Comparison of ENCODE assay signal across 23 mouse cellular contexts in the genomic region with DNA sequence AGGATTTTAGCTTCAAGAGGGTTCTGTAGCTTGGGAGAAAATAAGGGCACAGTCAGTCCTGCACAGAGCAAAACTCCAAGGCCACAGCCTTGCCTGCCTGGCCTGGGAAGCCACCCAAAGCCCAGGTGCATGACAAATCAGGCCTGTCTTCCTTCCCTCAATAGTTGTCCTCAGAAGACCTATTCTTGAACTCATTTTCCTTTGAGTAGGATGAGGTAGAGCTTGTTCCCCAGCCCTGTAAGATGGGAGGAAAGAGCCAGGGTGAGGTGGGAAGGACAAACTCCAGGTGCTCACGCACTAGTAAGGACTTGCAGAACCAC. TPM values are rescaled to one million over a fixed set of nuclear protein-coding genes. Genes with fewer than 3 reads are reported as not detected.
DNase-seq lines count a peak whose midpoint lies in the region; ATAC-seq and TF ChIP-seq lines count a peak whose summit lies in the region.
"Had no signal": no experiment of that assay in that cellular context is flagged by ENCODE, and none has a peak within 500 bp of the region (broad histone marks: within the 10 kb centered on the region; RNA-seq: fewer than 3 reads in every experiment).

No protein-coding gene starts in this region.

- 76% methylated on average over 1 of the region's 1 CpGs for WGBS in kidney, adult 2 months
- WGBS in kidney, embryonic 15.5 days: 81% methylated on average over 1 of the region's 1 CpGs

- H3K4me2 ChIP-seq in kidney, embryonic 15.5 days: no peak overlapping the region
- H3K4me2 ChIP-seq: heart, embryonic 13.5 days; limb, embryonic 12.5 days; liver, embryonic 13.5 days had no signal

- no peaks in the 10 kb centered on the region for H3K36me3 ChIP-seq in kidney, adult 2 months (ENCODE audit: control insufficient read depth, insufficient read depth, low read length)
- no peaks in the 10 kb centered on the region for H3K36me3 ChIP-seq in kidney, embryonic 15.5 days
- H3K36me3 ChIP-seq: heart, embryonic 13.5 days; limb, embryonic 12.5 days; liver, embryonic 13.5 days had no signal

- DNase-seq in heart, adult 11 months: peak; percentile 92
- DNase-seq in heart, postnatal 25 days (ENCODE audit: low spot score): no peak
- no peak for DNase-seq in kidney, adult 2 months
- peak; percentile 75 for DNase-seq in gonadal fat pad, adult 2 months (ENCODE audit: low read depth)
- peak; percentile 43 for DNase-seq in testis, postnatal 10 days (ENCODE audit: low spot score)
- DNase-seq: cerebellum, adult 2 months; liver, embryonic 13.5 days; lung, adult 2 months; midbrain, embryonic 14.5 days; thymus, postnatal 25 days had no signal

- no peaks in the 10 kb centered on the region for H3K9me3 ChIP-seq in kidney, embryonic 15.5 days (replicated peaks)
- H3K9me3 ChIP-seq: heart, embryonic 13.5 days; limb, embryonic 12.5 days; liver, embryonic 13.5 days had no signal

- H3K4me3 ChIP-seq in kidney, adult 2 months (ENCODE audit: insufficient read depth, low read depth, low read length): no peak overlapping the region
- no peak overlapping the region for H3K4me3 ChIP-seq in kidney, embryonic 15.5 days (replicated peaks)
- H3K4me3 ChIP-seq: erythroblast, embryonic 14.5 days; heart, embryonic 13.5 days; layer of hippocampus, adult 2 months; left cerebral cortex, adult 2 months; limb, embryonic 12.5 days; liver, embryonic 13.5 days had no signal

- intact Hi-C loops in heart, postnatal 25 days (cut with DNase I): no loop called here

- H3K27ac ChIP-seq in kidney, adult 2 months (ENCODE audit: insufficient read depth, low read depth, low read length): peak overlapping the region; percentile 74
- no peak overlapping the region for H3K27ac ChIP-seq in kidney, embryonic 15.5 days
- H3K27ac ChIP-seq: heart, embryonic 13.5 days; layer of hippocampus, adult 2 months; left cerebral cortex, adult 2 months; limb, embryonic 12.5 days; liver, embryonic 13.5 days; macrophage had no signal

- no peak for ATAC-seq in kidney, embryonic 15.5 days (replicated peaks; ENCODE audit: low FRiP score)
- ATAC-seq in megakaryocyte progenitor cell, adult 5-6 weeks (replicated peaks; ENCODE audit: poor library complexity): no peak
- ATAC-seq: forebrain, embryonic 16.5 days; intestine, embryonic 16.5 days had no signal

- H3K9ac ChIP-seq in kidney, embryonic 15.5 days: no peak overlapping the region
- H3K9ac ChIP-seq: heart, embryonic 13.5 days; limb, embryonic 12.5 days; liver, embryonic 13.5 days had no signal

- peaks cover 25% of the 10 kb centered on the region; the same call in 1 of the 2 replicates for H3K4me1 ChIP-seq in kidney, adult 2 months (ENCODE audit: control insufficient read depth, insufficient read depth, low read length)
- no peaks in the 10 kb centered on the region for H3K4me1 ChIP-seq in kidney, embryonic 15.5 days
- H3K4me1 ChIP-seq: limb, embryonic 12.5 days; liver, embryonic 13.5 days had no signal

- no peaks in the 10 kb centered on the region for H3K27me3 ChIP-seq in kidney, adult 2 months (replicated peaks; ENCODE audit: control insufficient read depth, insufficient read depth, low read length)
- H3K27me3 ChIP-seq in kidney, embryonic 15.5 days: no peaks in the 10 kb centered on the region
- H3K27me3 ChIP-seq: heart, embryonic 13.5 days had no signal

- no peak for TF ChIP-seq POLR2A in kidney, adult 2 months (IDR thresholded peaks at IDR 0.05; ENCODE audit: low read depth, low read length)

- no peak for TF ChIP-seq CTCF in kidney, adult 2 months (conservative IDR thresholded peaks at IDR 0.05; ENCODE audit: insufficient read depth, insufficient read length, low read depth, low read length)

RNA-seq across cellular contexts. Expression of gene Lpin1, which starts 20.1 kb away (rescaled TPM):
- 100 to 1,000 TPM; 161 to 169 TPM for total RNA-seq in heart, postnatal 25 days (2021)
- 33.5 and 34.2 TPM in 2 replicates for polyA plus RNA-seq in kidney, adult 2 months (2012; rRNA removed)
- polyA plus RNA-seq in kidney, embryonic 15.5 days (2015; fragmentation: Nextera tagmentation; extraction: Ambion mirVana): 5.5 and 6.8 TPM in 2 replicates
- polyA plus RNA-seq in gonadal fat pad, adult 2 months (2012; rRNA removed): 66.4 and 75.6 TPM in 2 replicates
- 3.8 and 5.3 TPM in 2 replicates for total RNA-seq in megakaryocyte progenitor cell, adult 5-6 weeks (2015)
- total RNA-seq in megakaryocyte progenitor cell, adult 5-6 weeks (2017): 5.8 and 7.8 TPM in 2 replicates

RNA-seq across cellular contexts. Expression of gene Ntsr2, which starts 22.4 kb away (rescaled TPM):
- total RNA-seq in heart, postnatal 25 days (2021): 1 to 10 TPM; 7.5 to 9.9 TPM
- 0.27 and 0.30 TPM in 2 replicates for polyA plus RNA-seq in kidney, adult 2 months (2012; rRNA removed)
- 0.26 and 0.46 TPM in 2 replicates for polyA plus RNA-seq in kidney, embryonic 15.5 days (2015; fragmentation: Nextera tagmentation; extraction: Ambion mirVana)
- 107 and 233 TPM in 2 replicates for polyA plus RNA-seq in gonadal fat pad, adult 2 months (2012; rRNA removed)
- total RNA-seq in megakaryocyte progenitor cell, adult 5-6 weeks (2015): not detected in 2 replicates
- not detected in 2 replicates for total RNA-seq in megakaryocyte progenitor cell, adult 5-6 weeks (2017)
- total RNA-seq: granulocyte monocyte progenitor cell, adult 5-6 weeks; monocyte, adult 5-6 weeks had no signal
- polyA plus RNA-seq: erythroblast, embryonic 14.5 days; forebrain, embryonic 11.5 days; heart, embryonic 13.5 days; intestine, embryonic 16.5 days; limb, embryonic 12.5 days; liver, embryonic 13.5 days; macrophage had no signal

Comparison
In these comparisons a context has a peak if more than half of its experiments do, and no peak if none do; other contexts are left out.
1. DNase-seq: peak in heart, adult 11 months (single experiment), gonadal fat pad, adult 2 months (single experiment) and testis, postnatal 10 days (single experiment); none in heart, postnatal 25 days (single experiment) and kidney, adult 2 months (single experiment).
2. RNA of gene Ntsr2, which starts 22.4 kb away (polyA plus RNA-seq): 107 to 233 TPM in gonadal fat pad, adult 2 months; 0.27 to 0.30 TPM in kidney, adult 2 months and 0.26 to 0.46 TPM in kidney, embryonic 15.5 days; every median in the first group is over 10 times any median in the second.